Mouse (Mus musculus) hindbrain, embryonic 11.5 days (tissue): ENCODE measurements around the gene Psma7. TPM values are rescaled to one million over a fixed set of nuclear protein-coding genes. Genes with fewer than 3 reads are reported as not detected.

Experiments used
- ATAC-seq: fragments of 200-750 bp; cut with Nextera tagmentation; 2 replicates; pipeline ENCODE4 v1.8.0; 2017; ENCODE audit warnings: mild to moderate bottlenecking, moderate TSS enrichment, moderate library complexity; ENCODE audit not compliant: low FRiP score
- DNase-seq: peaks from one replicate; pipeline ENCODE4 v3.0.0-alpha.2; 2015; ENCODE audit warnings: low spot score
- H3K27ac ChIP-seq: fragments of 300-500 bp; sonication (generic); 2 replicates; pipeline ENCODE4 v1.5.1; 2014; ENCODE audit warnings: mild to moderate bottlenecking, low read depth, low read length
- H3K27me3 ChIP-seq: fragments of 300-500 bp; sonication (generic); 2 replicates; pipeline ENCODE4 v1.6.1; 2014; ENCODE audit warnings: mild to moderate bottlenecking, low read length, moderate library complexity, mixed read lengths; ENCODE audit not compliant: control insufficient read depth, insufficient read depth
- H3K36me3 ChIP-seq: fragments of 300-500 bp; sonication (generic); 2 replicates; pipeline ENCODE4 v1.6.1; 2014; ENCODE audit warnings: mild to moderate bottlenecking, low read length, moderate library complexity, mixed read lengths; ENCODE audit not compliant: control insufficient read depth, insufficient read depth
- H3K4me1 ChIP-seq: fragments of 300-500 bp; sonication (generic); replicated peaks from 2 replicates; pipeline ENCODE4 v1.6.1; 2014; ENCODE audit warnings: low read length, mixed read lengths; ENCODE audit not compliant: control insufficient read depth, insufficient read depth
- H3K4me2 ChIP-seq: fragments of 300-500 bp; sonication (generic); replicated peaks from 2 replicates; pipeline ENCODE4 v1.6.1; 2014; ENCODE audit warnings: mild to moderate bottlenecking, low read depth, low read length
- H3K4me3 ChIP-seq: fragments of 300-500 bp; sonication (generic); 2 replicates; pipeline ENCODE4 v1.5.1; 2014; ENCODE audit warnings: low read depth, low read length
- H3K9ac ChIP-seq: fragments of 300-500 bp; sonication (generic); 2 replicates; pipeline ENCODE4 v1.6.1; 2014; ENCODE audit warnings: low read depth, low read length
- H3K9me3 ChIP-seq: fragments of 300-500 bp; sonication (generic); 2 replicates; pipeline ENCODE4 v1.6.1; 2016; ENCODE audit warnings: low read length; ENCODE audit not compliant: control insufficient read depth
- WGBS: fragments of 180-500 bp; shearing (Covaris S2); extraction: QIAGEN DNeasy Blood & Tissue Kit; methylation state at CpG from one replicate; pipeline ENCODE4 v1.1.7; 2014; 5-methylcytosine and 5-hydroxymethylcytosine counted together
- polyA plus RNA-seq: library from polyadenylated mRNA; unstranded; fragments of >200 nt; fragmentation: Nextera tagmentation; extraction: Ambion mirVana; gene quantifications from 2 replicates; pipeline ENCODE4 v1.2.1, GENCODE M21; 2014

The Psma7 gene
- polyA plus RNA-seq, 1 experiment from 2014 or later, result 756 TPM

DNA sequence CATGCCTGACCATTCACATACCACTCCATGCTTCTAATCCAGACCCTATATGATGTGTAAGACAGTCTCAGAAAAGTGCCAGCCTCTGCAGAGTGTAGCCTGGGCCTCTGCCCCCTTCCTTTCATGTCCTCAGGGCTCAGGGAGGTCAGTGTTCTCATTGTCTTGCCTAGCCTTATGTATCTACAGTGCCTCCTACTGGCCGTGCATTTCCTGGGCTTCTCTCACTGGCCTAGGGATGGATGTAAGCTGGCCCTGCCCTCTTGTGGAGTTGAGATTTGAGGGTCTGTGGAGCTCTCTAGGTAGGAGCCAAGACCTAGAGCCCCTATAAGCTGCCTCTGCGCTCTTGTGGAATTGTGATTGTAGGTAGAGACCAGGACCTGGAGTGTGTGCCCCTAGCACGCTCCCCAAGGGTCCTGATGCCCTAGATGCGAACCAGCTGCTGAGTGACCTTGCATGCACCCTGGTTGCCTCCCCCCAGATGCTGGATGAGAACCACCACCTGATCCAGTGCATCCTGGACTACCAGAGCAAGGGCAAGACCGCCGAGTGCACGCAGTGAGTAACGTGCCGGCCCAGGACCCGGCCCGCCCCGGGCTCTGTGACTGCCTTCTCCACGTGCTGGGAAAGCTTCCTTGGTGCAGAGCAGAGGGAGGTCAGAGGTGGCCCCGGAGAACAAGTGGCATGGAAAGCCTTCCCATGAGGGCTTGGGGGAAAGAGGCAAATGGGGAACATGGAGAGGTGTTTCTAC lies 9.9 kb upstream of the Psma7 start:
- 0 out of 2 replicates have a peak, but pooled peaks cover 2% of the 10 kb centered on the region for H3K4me1 ChIP-seq
- H3K27ac ChIP-seq, result no peak overlapping the region
- 0 out of 2 replicates have a peak, but pooled peaks cover 5% of the 10 kb centered on the region for H3K36me3 ChIP-seq
- H3K27me3 ChIP-seq, result no peaks in the 10 kb centered on the region
- DNase-seq (peak; percentile 38), ATAC-seq (peak; percentile 37; the same call in 1 of the 2 replicates)
- 87% methylated on average over 14 of the region's 14 CpGs for whole genome bisulfite sequencing
- no peaks in the 10 kb centered on the region for H3K9me3 ChIP-seq
- no peak overlapping the region for H3K4me2 ChIP-seq
- H3K9ac ChIP-seq, result no peak overlapping the region
- no peak overlapping the region for H3K4me3 ChIP-seq

DNA sequence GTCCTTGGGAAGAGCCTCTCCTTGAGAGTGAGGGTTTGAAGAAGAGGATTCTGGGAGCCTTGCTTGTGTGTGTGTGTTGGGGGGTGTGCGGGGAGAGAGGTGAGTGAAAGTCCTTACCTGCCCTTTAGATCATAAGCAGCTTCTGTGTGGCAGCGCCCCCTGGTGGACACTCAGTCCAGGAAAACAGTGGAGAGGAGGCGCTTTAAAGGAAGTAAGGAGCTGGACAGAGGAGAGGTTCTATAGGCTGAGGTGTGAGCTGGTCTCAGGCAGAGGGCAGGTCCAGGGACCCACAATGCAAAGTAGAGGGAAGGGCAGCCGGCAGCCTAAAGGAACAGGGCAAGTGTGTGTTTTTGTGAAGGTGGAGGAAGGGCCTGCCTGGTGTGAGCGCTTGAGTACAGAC lies 8.8 kb upstream of the Psma7 start:
- Histone ChIP-seq H3K27me3 (no peaks in the 10 kb centered on the region), H3K9me3 (no peaks in the 10 kb centered on the region), H3K4me1 (0 out of 2 replicates have a peak, but pooled peaks cover 2% of the 10 kb centered on the region), H3K27ac (no peak overlapping the region), H3K36me3 (0 out of 2 replicates have a peak, but pooled peaks cover 5% of the 10 kb centered on the region), H3K9ac (no peak overlapping the region), H3K4me3 (no peak overlapping the region), H3K4me2 (no peak overlapping the region)
- ATAC-seq (peak; percentile 31; the same call in 1 of the 2 replicates), DNase-seq (peak; percentile 87)
- WGBS, result 24% methylated on average over 5 of the region's 5 CpGs

GRCm38 (mm10) chr2:180047980-180048635 lies 5.9 kb upstream of the Psma7 start:
- ATAC-seq (no peak), DNase-seq (no peak)
- Histone ChIP-seq H3K27ac (no peak overlapping the region), H3K9ac (no peak overlapping the region), H3K4me2 (no peak overlapping the region), H3K4me3 (no peak overlapping the region), H3K4me1 (peaks cover 12% of the 10 kb centered on the region), H3K36me3 (no peaks in the 10 kb centered on the region), H3K9me3 (no peaks in the 10 kb centered on the region), H3K27me3 (no peaks in the 10 kb centered on the region)
- WGBS, result 95% methylated on average over 18 of the region's 18 CpGs

DNA sequence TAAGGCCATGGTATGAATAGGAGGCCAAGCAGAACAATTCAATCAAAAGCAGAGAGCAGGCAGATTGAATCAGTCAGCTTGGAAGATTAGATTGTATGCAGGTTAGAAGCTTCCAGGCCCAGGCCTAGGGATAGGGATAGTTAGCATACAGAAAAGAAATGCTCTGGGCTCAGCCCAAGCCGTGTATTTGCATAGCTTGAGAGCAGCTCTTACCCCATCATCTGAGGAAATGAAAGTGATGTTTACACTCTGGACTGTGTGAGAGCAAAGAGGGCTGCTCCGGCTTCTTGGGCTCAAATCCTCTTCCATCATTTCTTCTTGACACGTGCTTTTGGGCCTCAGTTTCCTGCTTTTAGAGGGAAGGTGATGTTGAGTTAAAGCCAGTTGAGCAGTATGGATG lies 5.3 kb upstream of the Psma7 start:
- H3K4me3 ChIP-seq, result no peak overlapping the region
- no peak overlapping the region for H3K9ac ChIP-seq
- WGBS, result 95% methylated on average over 3 of the region's 3 CpGs
- DNase-seq, result no peak
- no peaks in the 10 kb centered on the region for H3K9me3 ChIP-seq
- H3K36me3 ChIP-seq, result no peaks in the 10 kb centered on the region
- no peaks in the 10 kb centered on the region for H3K27me3 ChIP-seq
- peaks cover 12% of the 10 kb centered on the region for H3K4me1 ChIP-seq
- ATAC-seq, result no peak
- H3K27ac ChIP-seq, result no peak overlapping the region
- H3K4me2 ChIP-seq, result no peak overlapping the region

- H3K4me1 ChIP-seq, result peaks cover 16% of the 10 kb centered on the region
- no peak overlapping the region for H3K4me3 ChIP-seq
- DNase-seq (peak; percentile 68), ATAC-seq (no peak)
- H3K27me3 ChIP-seq, result no peaks in the 10 kb centered on the region
- no peaks in the 10 kb centered on the region for H3K36me3 ChIP-seq
- H3K27ac ChIP-seq, result no peak overlapping the region
- H3K9ac ChIP-seq, result no peak overlapping the region
- no peak overlapping the region for H3K4me2 ChIP-seq
- WGBS, result 59% methylated on average over 4 of the region's 4 CpGs
- H3K9me3 ChIP-seq, result no peaks in the 10 kb centered on the region
Observed at GRCm38 (mm10) chr2:180045283-180045682, 3.0 kb upstream of the Psma7 start.

GRCm38 (mm10) chr2:180042858-180043515 lies 754 bp upstream of the Psma7 start:
- Histone ChIP-seq H3K27ac (peak overlapping the region; percentile 96), H3K9me3 (no peaks in the 10 kb centered on the region), H3K27me3 (no peaks in the 10 kb centered on the region), H3K4me1 (peaks cover 16% of the 10 kb centered on the region), H3K4me3 (peak overlapping the region; percentile 96), H3K9ac (peak overlapping the region; percentile 96), H3K4me2 (peak overlapping the region; percentile 77), H3K36me3 (peaks cover 9% of the 10 kb centered on the region)
- peak; percentile 64 for ATAC-seq
- under 1% methylated on average over 51 of the region's 66 CpGs for WGBS
- DNase-seq, result peak; percentile 83

DNA sequence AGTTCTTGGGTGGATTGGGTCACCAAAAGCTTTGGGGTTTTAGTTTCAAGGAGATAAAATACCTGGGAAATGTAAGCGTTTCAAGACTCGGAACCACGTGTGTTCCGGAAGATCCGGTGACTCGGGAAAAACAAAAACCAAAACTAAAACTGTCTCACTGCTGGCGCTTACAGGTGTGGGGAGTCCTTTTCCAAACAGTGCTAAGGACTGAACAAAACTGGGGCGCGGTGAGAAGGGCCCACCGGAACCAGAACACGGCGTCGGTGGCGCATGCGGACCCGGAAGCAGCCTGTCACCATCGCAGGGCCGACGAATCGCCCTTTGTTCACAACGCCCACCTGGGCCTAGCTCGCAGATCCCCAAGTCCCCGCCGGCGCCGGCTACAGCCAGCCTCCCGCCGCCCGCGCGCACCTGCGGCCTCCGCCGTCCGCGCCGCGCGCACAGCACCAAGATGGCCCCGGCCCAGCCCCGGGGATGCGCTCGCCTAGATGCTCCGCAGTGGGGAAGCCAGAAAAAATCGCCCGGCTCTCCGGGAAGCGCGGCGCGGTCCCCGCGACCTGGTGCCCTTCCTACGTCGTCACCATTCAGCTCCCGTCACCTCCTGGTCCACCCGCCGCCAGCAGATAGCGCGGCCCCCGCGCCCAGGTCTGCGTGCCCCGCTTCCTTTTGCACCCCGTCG lies 517 bp downstream of the Psma7 start:
- Histone ChIP-seq H3K9me3 (no peaks in the 10 kb centered on the region), H3K4me1 (peaks cover 16% of the 10 kb centered on the region), H3K4me3 (peak overlapping the region; percentile 96), H3K27me3 (no peaks in the 10 kb centered on the region), H3K9ac (peak overlapping the region; percentile 96), H3K4me2 (peak overlapping the region; percentile 77), H3K27ac (peak overlapping the region; percentile 96), H3K36me3 (peaks cover 15% of the 10 kb centered on the region)
- under 1% methylated on average over 44 of the region's 66 CpGs for WGBS
- ATAC-seq, result peak; percentile 63
- peak; percentile 75 for DNase-seq

GRCm38 (mm10) chr2:180040406-180040805 lies 1.8 kb downstream of the Psma7 start:
- Histone ChIP-seq H3K9ac (peak overlapping the region; percentile 0; the same call in 1 of the 2 replicates), H3K4me3 (peak overlapping the region; percentile 96), H3K4me2 (peak overlapping the region; percentile 77), H3K36me3 (peaks cover 23% of the 10 kb centered on the region), H3K4me1 (peaks cover 16% of the 10 kb centered on the region), H3K9me3 (no peaks in the 10 kb centered on the region), H3K27me3 (no peaks in the 10 kb centered on the region), H3K27ac (no peak overlapping the region)
- DNase-seq (no peak), ATAC-seq (no peak)
- WGBS, result 67% methylated on average over 6 of the region's 6 CpGs
